Mouse (Mus musculus) stomach, embryonic 14.5 days (tissue): ENCODE results near the gene Alg9. TPM values are rescaled to one million over a fixed set of nuclear protein-coding genes. Genes with fewer than 3 reads are reported as not detected.

Source experiments
- ATAC-seq: fragments of 200-750 bp; cut with Nextera tagmentation; 2 replicates; pipeline ENCODE4 v1.8.0; 2017; ENCODE audit warnings: low read depth, moderate TSS enrichment; ENCODE audit not compliant: insufficient number of reproducible peaks, insufficient read depth, low FRiP score
- H3K27ac ChIP-seq: fragments of 300-500 bp; sonication (generic); 2 replicates; pipeline ENCODE4 v1.5.1; 2014; ENCODE audit warnings: mild to moderate bottlenecking, low read length, moderate library complexity, mixed read lengths
- H3K27me3 ChIP-seq: fragments of 300-500 bp; sonication (generic); 2 replicates; pipeline ENCODE4 v1.6.1; 2014; ENCODE audit warnings: low read length, control low read depth, mixed read lengths; ENCODE audit not compliant: control insufficient read depth, insufficient read depth
- H3K36me3 ChIP-seq: fragments of 300-500 bp; sonication (generic); 2 replicates; pipeline ENCODE4 v1.6.1; 2014; ENCODE audit warnings: mild to moderate bottlenecking, control low read depth, low read length, moderate library complexity, mixed read lengths; ENCODE audit not compliant: control insufficient read depth, insufficient read depth
- H3K4me1 ChIP-seq: fragments of 300-500 bp; sonication (generic); 2 replicates; pipeline ENCODE4 v1.6.1; 2014; ENCODE audit warnings: low read length, control low read depth, mixed read lengths; ENCODE audit not compliant: control insufficient read depth, insufficient read depth
- H3K4me2 ChIP-seq: fragments of 300-500 bp; sonication (generic); replicated peaks from 2 replicates; pipeline ENCODE4 v1.6.1; 2014; ENCODE audit warnings: low read depth, low read length, control low read depth
- H3K4me3 ChIP-seq: fragments of 300-500 bp; sonication (generic); 2 replicates; pipeline ENCODE4 v1.5.1; 2014; ENCODE audit warnings: low read depth, low read length, control low read depth
- H3K9ac ChIP-seq: fragments of 300-500 bp; sonication (generic); replicated peaks from 2 replicates; pipeline ENCODE4 v1.6.1; 2014; ENCODE audit warnings: low read depth, mild to moderate bottlenecking, control low read depth, low read length, moderate library complexity, mixed read lengths
- H3K9me3 ChIP-seq: fragments of 300-500 bp; sonication (generic); 2 replicates; pipeline ENCODE4 v1.6.1; 2016; ENCODE audit warnings: low read depth, low read length, control low read depth; ENCODE audit not compliant: control insufficient read depth
- WGBS: fragments of 180-500 bp; shearing (Covaris S2); extraction: QIAGEN DNeasy Blood & Tissue Kit; methylation state at CpG from one replicate; pipeline ENCODE4 v1.1.7; 2014; 5-methylcytosine and 5-hydroxymethylcytosine counted together
- polyA plus RNA-seq: library from polyadenylated mRNA; unstranded; fragments of >200 nt; fragmentation: Nextera tagmentation; extraction: Ambion mirVana; gene quantifications from 2 replicates; pipeline ENCODE4 v1.2.1, GENCODE M21; 2014

Alg9 gene
- polyA plus RNA-seq, 1 experiment from 2014 or later, result 38.9 TPM

GRCm38 (mm10) chr9:50855133-50855766 is 80.4 kb downstream of the Alg9 start:
- Histone ChIP-seq H3K4me3 (no peak overlapping the region), H3K4me2 (no peak overlapping the region), H3K27ac (no peak overlapping the region), H3K9ac (no peak overlapping the region), H3K36me3 (peaks cover 4% of the 10 kb centered on the region; the same call in 1 of the 2 replicates), H3K27me3 (no peaks in the 10 kb centered on the region), H3K9me3 (no peaks in the 10 kb centered on the region), H3K4me1 (peaks cover 17% of the 10 kb centered on the region; the same call in 1 of the 2 replicates)
- no peak for ATAC-seq
- WGBS, result 86% methylated on average over 5 of the region's 5 CpGs

GRCm38 (mm10) chr9:50855780-50856179 is 81.0 kb downstream of the Alg9 start:
- peaks cover 14% of the 10 kb centered on the region; the same call in 1 of the 2 replicates for H3K4me1 ChIP-seq
- ATAC-seq, result no peak
- no peak overlapping the region for H3K9ac ChIP-seq
- no peaks in the 10 kb centered on the region for H3K9me3 ChIP-seq
- peak overlapping the region; percentile 85 for H3K27ac ChIP-seq
- WGBS, result 57% methylated on average over 5 of the region's 5 CpGs
- H3K4me3 ChIP-seq, result no peak overlapping the region
- peaks cover 10% of the 10 kb centered on the region; the same call in 1 of the 2 replicates for H3K36me3 ChIP-seq
- H3K4me2 ChIP-seq, result peak overlapping the region; percentile 51
- H3K27me3 ChIP-seq, result no peaks in the 10 kb centered on the region

- Histone ChIP-seq H3K9me3 (no peaks in the 10 kb centered on the region), H3K4me2 (peak overlapping the region; percentile 51), H3K4me3 (peak overlapping the region; percentile 85), H3K4me1 (peaks cover 10% of the 10 kb centered on the region; the same call in 1 of the 2 replicates), H3K27me3 (no peaks in the 10 kb centered on the region), H3K36me3 (peaks cover 17% of the 10 kb centered on the region), H3K9ac (peak overlapping the region; percentile 76), H3K27ac (peak overlapping the region; percentile 85)
- WGBS, result 1% methylated on average over 44 of the region's 45 CpGs
- ATAC-seq, result peak; percentile 93
Measured at GRCm38 (mm10) chr9:50856341-50857081, 81.7 kb downstream of the Alg9 start.

- H3K27ac ChIP-seq, result peak overlapping the region; percentile 85; the same call in 1 of the 2 replicates
- peak overlapping the region; percentile 85 for H3K4me3 ChIP-seq
- H3K36me3 ChIP-seq, result peaks cover 23% of the 10 kb centered on the region
- H3K4me1 ChIP-seq, result peaks cover 10% of the 10 kb centered on the region; the same call in 1 of the 2 replicates
- H3K9ac ChIP-seq, result peak overlapping the region; percentile 76
- under 1% methylated on average over 45 of the region's 46 CpGs for WGBS
- no peaks in the 10 kb centered on the region for H3K27me3 ChIP-seq
- H3K4me2 ChIP-seq, result peak overlapping the region; percentile 68
- ATAC-seq, result peak; percentile 48; the same call in 1 of the 2 replicates
- no peaks in the 10 kb centered on the region for H3K9me3 ChIP-seq
Measured at GRCm38 (mm10) chr9:50857082-50857641, 82.3 kb downstream of the Alg9 start.

- Histone ChIP-seq H3K27ac (no peak overlapping the region), H3K27me3 (no peaks in the 10 kb centered on the region), H3K4me1 (peaks cover 5% of the 10 kb centered on the region; the same call in 1 of the 2 replicates), H3K4me2 (no peak overlapping the region), H3K36me3 (peaks cover 37% of the 10 kb centered on the region), H3K9me3 (no peaks in the 10 kb centered on the region), H3K4me3 (no peak overlapping the region), H3K9ac (no peak overlapping the region)
- no peak for ATAC-seq
- WGBS, result 80% methylated on average over 6 of the region's 6 CpGs
Measured at GRCm38 (mm10) chr9:50858681-50859080, 83.9 kb downstream of the Alg9 start.

GRCm38 (mm10) chr9:50861119-50861839 is 86.5 kb downstream of the Alg9 start:
- ATAC-seq, result no peak
- Histone ChIP-seq H3K27ac (no peak overlapping the region), H3K4me2 (no peak overlapping the region), H3K4me1 (no peaks in the 10 kb centered on the region), H3K36me3 (peaks cover 58% of the 10 kb centered on the region), H3K9ac (no peak overlapping the region), H3K4me3 (no peak overlapping the region), H3K9me3 (no peaks in the 10 kb centered on the region), H3K27me3 (no peaks in the 10 kb centered on the region)
- 94% methylated on average over 18 of the region's 18 CpGs for WGBS

GRCm38 (mm10) chr9:50863824-50864223 is 89.0 kb downstream of the Alg9 start:
- 91% methylated on average over 4 of the region's 4 CpGs for WGBS
- H3K9ac ChIP-seq, result no peak overlapping the region
- no peak for ATAC-seq

GRCm38 (mm10) chr9:50864877-50865276 is 90.1 kb downstream of the Alg9 start:
- Histone ChIP-seq H3K27ac (no peak overlapping the region), H3K9ac (no peak overlapping the region), H3K4me1 (no peaks in the 10 kb centered on the region), H3K27me3 (no peaks in the 10 kb centered on the region), H3K4me3 (no peak overlapping the region), H3K9me3 (no peaks in the 10 kb centered on the region), H3K4me2 (no peak overlapping the region), H3K36me3 (peaks cover 79% of the 10 kb centered on the region)
- 73% methylated on average over 5 of the region's 5 CpGs for WGBS
- ATAC-seq, result no peak

More at GRCm38 (mm10) chr9:50863824-50864223, 89.0 kb downstream of the Alg9 start:
- Histone ChIP-seq H3K27me3 (no peaks in the 10 kb centered on the region), H3K9me3 (no peaks in the 10 kb centered on the region), H3K4me3 (no peak overlapping the region), H3K4me1 (no peaks in the 10 kb centered on the region), H3K36me3 (peaks cover 79% of the 10 kb centered on the region), H3K4me2 (no peak overlapping the region), H3K27ac (no peak overlapping the region)
